Mouse (Mus musculus): ENCODE data around the gene Setd3. TPM values are rescaled to one million over a fixed set of nuclear protein-coding genes. Genes with fewer than 3 reads are reported as not detected.

The Setd3 gene
- polyA plus RNA-seq, 1 experiment from 2014 or later: 54.5 TPM

GRCm38 (mm10) chr12:108100181-108100580 lies 78.9 kb downstream of the Setd3 start:
- no peak for TF ChIP-seq CTCF (IDR thresholded peaks at IDR 0.05; ENCODE audit: low read depth)
- no peak for TF ChIP-seq EP300 (optimal IDR thresholded peaks at IDR 0.05)
- Histone ChIP-seq H3K9ac (ENCODE audit: low read length) (no peak overlapping the region), H3K4me3 (ENCODE audit: low read depth, low read length) (no peak overlapping the region), H3K27ac (replicated peaks) (no peak overlapping the region), H3K9me3 (ENCODE audit: control insufficient read depth, low read length) (no peaks in the 10 kb centered on the region), H3K36me3 (ENCODE audit: control insufficient read depth, insufficient read depth, low read length) (no peaks in the 10 kb centered on the region; the same call in 1 of the 2 replicates), H3K27me3 (ENCODE audit: control insufficient read depth, insufficient read depth, low read length) (no peaks in the 10 kb centered on the region), H3K4me2 (replicated peaks; ENCODE audit: low read depth) (no peak overlapping the region), H3K4me1 (replicated peaks; ENCODE audit: control insufficient read depth, insufficient read depth) (no peaks in the 10 kb centered on the region)
- 76% methylated on average over 8 of the region's 8 CpGs for WGBS
- no peak for DNase-seq (ENCODE audit: low spot score)
- ATAC-seq (ENCODE audit: low FRiP score, low TSS enrichment): no peak

GRCm38 (mm10) chr12:108098201-108098980 lies 80.7 kb downstream of the Setd3 start:
- DNase-seq (ENCODE audit: low spot score) (no peak), ATAC-seq (ENCODE audit: low FRiP score, low TSS enrichment) (no peak)
- WGBS: 52% methylated on average over 18 of the region's 18 CpGs
- no peaks in the 10 kb centered on the region for H3K36me3 ChIP-seq (ENCODE audit: control insufficient read depth, insufficient read depth, low read length)
- TF ChIP-seq EP300 (optimal IDR thresholded peaks at IDR 0.05) (no peak), CTCF (IDR thresholded peaks at IDR 0.05; ENCODE audit: low read depth) (no peak)
- no peaks in the 10 kb centered on the region for H3K4me1 ChIP-seq (replicated peaks; ENCODE audit: control insufficient read depth, insufficient read depth)
- no peak overlapping the region for H3K27ac ChIP-seq (replicated peaks)
- H3K4me3 ChIP-seq (ENCODE audit: low read depth, low read length): no peak overlapping the region
- H3K4me2 ChIP-seq (replicated peaks; ENCODE audit: low read depth): no peak overlapping the region
- no peaks in the 10 kb centered on the region for H3K27me3 ChIP-seq (ENCODE audit: control insufficient read depth, insufficient read depth, low read length)
- no peak overlapping the region for H3K9ac ChIP-seq (ENCODE audit: low read length)
- H3K9me3 ChIP-seq (ENCODE audit: control insufficient read depth, low read length): no peaks in the 10 kb centered on the region

- WGBS: 92% methylated on average over 8 of the region's 8 CpGs
- TF ChIP-seq EP300 (optimal IDR thresholded peaks at IDR 0.05): no peak
- no peak for TF ChIP-seq CTCF (IDR thresholded peaks at IDR 0.05; ENCODE audit: low read depth)
- no peaks in the 10 kb centered on the region for H3K9me3 ChIP-seq (ENCODE audit: control insufficient read depth, low read length)
Observed at GRCm38 (mm10) chr12:108097643-108098042, 81.5 kb downstream of the Setd3 start.

GRCm38 (mm10) chr12:108088253-108088652 lies 90.9 kb downstream of the Setd3 start:
- 67% methylated on average over 8 of the region's 9 CpGs for WGBS
- H3K9me3 ChIP-seq (ENCODE audit: control insufficient read depth, low read length): no peaks in the 10 kb centered on the region
- ATAC-seq (ENCODE audit: low FRiP score, low TSS enrichment) (peak; percentile 67), DNase-seq (ENCODE audit: low spot score) (no peak)
- H3K4me2 ChIP-seq (replicated peaks; ENCODE audit: low read depth): no peak overlapping the region
- no peaks in the 10 kb centered on the region for H3K27me3 ChIP-seq (ENCODE audit: control insufficient read depth, insufficient read depth, low read length)
- H3K36me3 ChIP-seq (ENCODE audit: control insufficient read depth, insufficient read depth, low read length): no peaks in the 10 kb centered on the region
- no peak overlapping the region for H3K4me3 ChIP-seq (ENCODE audit: low read depth, low read length)
- H3K9ac ChIP-seq (ENCODE audit: low read length): no peak overlapping the region
- no peak overlapping the region for H3K27ac ChIP-seq (replicated peaks)
- no peaks in the 10 kb centered on the region for H3K4me1 ChIP-seq (replicated peaks; ENCODE audit: control insufficient read depth, insufficient read depth)
- TF ChIP-seq EP300 (optimal IDR thresholded peaks at IDR 0.05): no peak
- no peak for TF ChIP-seq CTCF (IDR thresholded peaks at IDR 0.05; ENCODE audit: low read depth)

More at GRCm38 (mm10) chr12:108097643-108098042, 81.5 kb downstream of the Setd3 start:
- Histone ChIP-seq H3K36me3 (ENCODE audit: control insufficient read depth, insufficient read depth, low read length) (no peaks in the 10 kb centered on the region), H3K4me2 (replicated peaks; ENCODE audit: low read depth) (no peak overlapping the region), H3K27me3 (ENCODE audit: control insufficient read depth, insufficient read depth, low read length) (no peaks in the 10 kb centered on the region), H3K9ac (ENCODE audit: low read length) (no peak overlapping the region), H3K4me1 (replicated peaks; ENCODE audit: control insufficient read depth, insufficient read depth) (no peaks in the 10 kb centered on the region), H3K27ac (replicated peaks) (no peak overlapping the region), H3K4me3 (ENCODE audit: low read depth, low read length) (no peak overlapping the region)
- ATAC-seq (ENCODE audit: low FRiP score, low TSS enrichment) (no peak), DNase-seq (ENCODE audit: low spot score) (no peak)

- Histone ChIP-seq H3K4me1 (replicated peaks; ENCODE audit: control insufficient read depth, insufficient read depth) (no peaks in the 10 kb centered on the region), H3K27me3 (ENCODE audit: control insufficient read depth, insufficient read depth, low read length) (no peaks in the 10 kb centered on the region), H3K4me3 (ENCODE audit: low read depth, low read length) (no peak overlapping the region), H3K27ac (replicated peaks) (no peak overlapping the region), H3K36me3 (ENCODE audit: control insufficient read depth, insufficient read depth, low read length) (no peaks in the 10 kb centered on the region), H3K9ac (ENCODE audit: low read length) (no peak overlapping the region), H3K4me2 (replicated peaks; ENCODE audit: low read depth) (no peak overlapping the region), H3K9me3 (ENCODE audit: control insufficient read depth, low read length) (no peaks in the 10 kb centered on the region)
- TF ChIP-seq EP300 (optimal IDR thresholded peaks at IDR 0.05) (no peak), CTCF (IDR thresholded peaks at IDR 0.05; ENCODE audit: low read depth) (peak; percentile 41)
- DNase-seq (ENCODE audit: low spot score): no peak
- 0 out of 2 replicates have a peak, but pooled peaks have one; percentile 57 for ATAC-seq (ENCODE audit: low FRiP score, low TSS enrichment)
- 70% methylated on average over 2 of the region's 2 CpGs for WGBS
Observed at GRCm38 (mm10) chr12:108087489-108087888, 91.6 kb downstream of the Setd3 start.

GRCm38 (mm10) chr12:108078122-108078752 lies 100.9 kb downstream of the Setd3 start:
- H3K4me2 ChIP-seq (replicated peaks; ENCODE audit: low read depth): no peak overlapping the region
- no peaks in the 10 kb centered on the region for H3K4me1 ChIP-seq (replicated peaks; ENCODE audit: control insufficient read depth, insufficient read depth)
- TF ChIP-seq EP300 (optimal IDR thresholded peaks at IDR 0.05): no peak
- peak; percentile 42 for TF ChIP-seq CTCF (IDR thresholded peaks at IDR 0.05; ENCODE audit: low read depth)
- H3K4me3 ChIP-seq (ENCODE audit: low read depth, low read length): no peak overlapping the region
- 74% methylated on average over 10 of the region's 10 CpGs for WGBS
- H3K27me3 ChIP-seq (ENCODE audit: control insufficient read depth, insufficient read depth, low read length): no peaks in the 10 kb centered on the region
- H3K27ac ChIP-seq (replicated peaks): no peak overlapping the region
- H3K9ac ChIP-seq (ENCODE audit: low read length): no peak overlapping the region
- DNase-seq (ENCODE audit: low spot score) (no peak), ATAC-seq (ENCODE audit: low FRiP score, low TSS enrichment) (peak; percentile 38; the same call in 1 of the 2 replicates)
- no peaks in the 10 kb centered on the region for H3K36me3 ChIP-seq (ENCODE audit: control insufficient read depth, insufficient read depth, low read length)
- no peaks in the 10 kb centered on the region for H3K9me3 ChIP-seq (ENCODE audit: control insufficient read depth, low read length)

Data from stomach, postnatal 0 days (tissue).